Mouse (Mus musculus) forebrain, embryonic 13.5 days (tissue): ENCODE measurements at regions not wholly inside any gene's neighbourhood (a gene's known extent, or its start where the extent isn't known, plus 50 kb on each side); places are given as distances from the start of the nearest gene placed in this dataset.

Source experiments
- ATAC-seq: fragments of 200-750 bp; cut with Nextera tagmentation; 2 replicates; pipeline ENCODE4 v1.8.0; 2017
- H3K27ac ChIP-seq: fragments of 300-500 bp; sonication (generic); 2 replicates; pipeline ENCODE4 v1.5.1; 2015; ENCODE audit warnings: inconsistent platforms, mild to moderate bottlenecking, moderate library complexity
- H3K27me3 ChIP-seq: fragments of 300-500 bp; sonication (generic); 2 replicates; pipeline ENCODE4 v1.6.1; 2015; ENCODE audit warnings: mild to moderate bottlenecking, inconsistent platforms
- H3K36me3 ChIP-seq: fragments of 300-500 bp; sonication (generic); 2 replicates; pipeline ENCODE4 v1.6.1; 2015; ENCODE audit warnings: mild to moderate bottlenecking, inconsistent platforms; ENCODE audit not compliant: poor library complexity, severe bottlenecking
- H3K4me1 ChIP-seq: fragments of 300-500 bp; sonication (generic); 2 replicates; pipeline ENCODE4 v1.6.1; 2015; ENCODE audit warnings: inconsistent platforms
- H3K4me2 ChIP-seq: fragments of 300-500 bp; sonication (generic); 2 replicates; pipeline ENCODE4 v1.6.1; 2015; ENCODE audit warnings: inconsistent platforms, mild to moderate bottlenecking, moderate library complexity
- H3K4me3 ChIP-seq: fragments of 300-500 bp; sonication (generic); 2 replicates; pipeline ENCODE4 v1.5.1; 2015; ENCODE audit warnings: mild to moderate bottlenecking, inconsistent platforms
- H3K9ac ChIP-seq: fragments of 300-500 bp; sonication (generic); 2 replicates; pipeline ENCODE4 v1.6.1; 2015; ENCODE audit warnings: mild to moderate bottlenecking, inconsistent platforms
- H3K9me3 ChIP-seq: fragments of 300-500 bp; sonication (generic); replicated peaks from 2 replicates; pipeline ENCODE4 v1.6.1; 2016; ENCODE audit warnings: inconsistent platforms
- WGBS: fragments of 180-500 bp; shearing (Covaris S2); methylation state at CpG from one replicate; pipeline ENCODE4 v1.1.7; 2015; 5-methylcytosine and 5-hydroxymethylcytosine counted together

GRCm38 (mm10) chr7:83201768-83202493 is 334.8 kb downstream of the Mex3b start:
- Histone ChIP-seq H3K4me1 (peaks cover 51% of the 10 kb centered on the region), H3K27me3 (no peaks in the 10 kb centered on the region), H3K9ac (peak overlapping the region; percentile 59), H3K36me3 (no peaks in the 10 kb centered on the region), H3K27ac (peak overlapping the region; percentile 95), H3K4me3 (peak overlapping the region; percentile 25), H3K4me2 (peak overlapping the region; percentile 58), H3K9me3 (no peaks in the 10 kb centered on the region)
- ATAC-seq = peak; percentile 78
- WGBS = 3% methylated on average over 11 of the region's 11 CpGs

- Histone ChIP-seq H3K4me1 (peaks cover 49% of the 10 kb centered on the region), H3K9ac (no peak overlapping the region), H3K36me3 (no peaks in the 10 kb centered on the region), H3K4me2 (no peak overlapping the region), H3K27ac (peak overlapping the region; percentile 95), H3K9me3 (no peaks in the 10 kb centered on the region), H3K27me3 (no peaks in the 10 kb centered on the region), H3K4me3 (no peak overlapping the region)
- ATAC-seq = peak; percentile 50
- 65% methylated on average over 10 of the region's 10 CpGs for WGBS
Observed at GRCm38 (mm10) chr7:83203311-83204012, 336.3 kb downstream of the Mex3b start.

GRCm38 (mm10) chr7:83204013-83204365 is 336.9 kb downstream of the Mex3b start:
- ATAC-seq = peak; percentile 33; the same call in 1 of the 2 replicates
- H3K36me3 ChIP-seq = no peaks in the 10 kb centered on the region
- peaks cover 49% of the 10 kb centered on the region for H3K4me1 ChIP-seq
- peak overlapping the region; percentile 16; the same call in 1 of the 2 replicates for H3K4me2 ChIP-seq
- no peak overlapping the region for H3K4me3 ChIP-seq
- H3K9ac ChIP-seq = peak overlapping the region; percentile 53
- no peaks in the 10 kb centered on the region for H3K9me3 ChIP-seq
- peak overlapping the region; percentile 95 for H3K27ac ChIP-seq
- H3K27me3 ChIP-seq = no peaks in the 10 kb centered on the region
- 3% methylated on average over 4 of the region's 4 CpGs for WGBS

GRCm38 (mm10) chr7:83204701-83205100 is 337.6 kb downstream of the Mex3b start:
- H3K4me2 ChIP-seq = peak overlapping the region; percentile 16; the same call in 1 of the 2 replicates
- H3K4me1 ChIP-seq = peaks cover 49% of the 10 kb centered on the region
- peak overlapping the region; percentile 53 for H3K9ac ChIP-seq
- H3K36me3 ChIP-seq = no peaks in the 10 kb centered on the region
- H3K4me3 ChIP-seq = no peak overlapping the region
- no peaks in the 10 kb centered on the region for H3K9me3 ChIP-seq
- peak overlapping the region; percentile 95 for H3K27ac ChIP-seq
- no peak for ATAC-seq
- WGBS = 24% methylated on average over 8 of the region's 8 CpGs
- H3K27me3 ChIP-seq = no peaks in the 10 kb centered on the region

GRCm38 (mm10) chr7:83206999-83207398 is 339.9 kb downstream of the Mex3b start:
- H3K27ac ChIP-seq = no peak overlapping the region
- no peaks in the 10 kb centered on the region for H3K27me3 ChIP-seq
- 66% methylated on average over 2 of the region's 2 CpGs for WGBS
- ATAC-seq = no peak
- no peak overlapping the region for H3K4me2 ChIP-seq
- H3K36me3 ChIP-seq = no peaks in the 10 kb centered on the region
- no peaks in the 10 kb centered on the region for H3K9me3 ChIP-seq
- H3K9ac ChIP-seq = no peak overlapping the region
- no peak overlapping the region for H3K4me3 ChIP-seq
- peaks cover 33% of the 10 kb centered on the region for H3K4me1 ChIP-seq

- ATAC-seq = no peak
- Histone ChIP-seq H3K4me3 (no peak overlapping the region), H3K9ac (no peak overlapping the region), H3K4me2 (no peak overlapping the region), H3K27ac (no peak overlapping the region), H3K36me3 (no peaks in the 10 kb centered on the region), H3K9me3 (no peaks in the 10 kb centered on the region), H3K27me3 (no peaks in the 10 kb centered on the region), H3K4me1 (no peaks in the 10 kb centered on the region)
- 90% methylated on average over 6 of the region's 6 CpGs for WGBS
Observed at GRCm38 (mm10) chr7:83211611-83212010, 344.5 kb downstream of the Mex3b start.

GRCm38 (mm10) chr7:83222029-83222722 is 355.0 kb downstream of the Mex3b start:
- no peaks in the 10 kb centered on the region for H3K27me3 ChIP-seq
- 92% methylated on average over 3 of the region's 3 CpGs for WGBS
- H3K9ac ChIP-seq = no peak overlapping the region
- no peaks in the 10 kb centered on the region for H3K36me3 ChIP-seq
- no peak overlapping the region for H3K27ac ChIP-seq
- ATAC-seq = no peak
- no peak overlapping the region for H3K4me3 ChIP-seq
- no peaks in the 10 kb centered on the region for H3K4me1 ChIP-seq
- H3K4me2 ChIP-seq = no peak overlapping the region
- no peaks in the 10 kb centered on the region for H3K9me3 ChIP-seq

GRCm38 (mm10) chr7:83227262-83228108 is 357.2 kb upstream of the Tmc3 start:
- Histone ChIP-seq H3K27ac (no peak overlapping the region), H3K27me3 (no peaks in the 10 kb centered on the region), H3K36me3 (no peaks in the 10 kb centered on the region), H3K4me3 (no peak overlapping the region), H3K9me3 (peaks cover 7% of the 10 kb centered on the region; the same call in 1 of the 2 replicates), H3K4me2 (no peak overlapping the region), H3K4me1 (0 out of 2 replicates have a peak, but pooled peaks cover 2% of the 10 kb centered on the region), H3K9ac (no peak overlapping the region)
- no peak for ATAC-seq
- WGBS = 91% methylated on average over 7 of the region's 7 CpGs

- Histone ChIP-seq H3K36me3 (no peaks in the 10 kb centered on the region), H3K27ac (no peak overlapping the region), H3K4me3 (no peak overlapping the region), H3K9me3 (peaks cover 7% of the 10 kb centered on the region; the same call in 1 of the 2 replicates), H3K9ac (no peak overlapping the region), H3K4me1 (0 out of 2 replicates have a peak, but pooled peaks cover 2% of the 10 kb centered on the region), H3K27me3 (no peaks in the 10 kb centered on the region), H3K4me2 (no peak overlapping the region)
- WGBS = 80% methylated on average over 3 of the region's 3 CpGs
- ATAC-seq = peak; percentile 59; the same call in 1 of the 2 replicates
Observed at GRCm38 (mm10) chr7:83230496-83231325, 354.0 kb upstream of the Tmc3 start.

- WGBS = 57% methylated on average over 3 of the region's 3 CpGs
- H3K27ac ChIP-seq = no peak overlapping the region
- H3K9me3 ChIP-seq = no peaks in the 10 kb centered on the region
- ATAC-seq = peak; percentile 50; the same call in 1 of the 2 replicates
- H3K27me3 ChIP-seq = no peaks in the 10 kb centered on the region
- H3K36me3 ChIP-seq = no peaks in the 10 kb centered on the region
- 0 out of 2 replicates have a peak, but pooled peaks cover 2% of the 10 kb centered on the region for H3K4me1 ChIP-seq
- H3K4me3 ChIP-seq = no peak overlapping the region
- H3K4me2 ChIP-seq = no peak overlapping the region
- H3K9ac ChIP-seq = no peak overlapping the region
Observed at GRCm38 (mm10) chr7:83235659-83236058, 349.1 kb upstream of the Tmc3 start.

- no peaks in the 10 kb centered on the region for H3K36me3 ChIP-seq
- WGBS = 81% methylated on average over 3 of the region's 3 CpGs
- H3K27ac ChIP-seq = no peak overlapping the region
- no peak overlapping the region for H3K4me2 ChIP-seq
- H3K27me3 ChIP-seq = no peaks in the 10 kb centered on the region
- H3K4me3 ChIP-seq = no peak overlapping the region
- no peaks in the 10 kb centered on the region for H3K4me1 ChIP-seq
- no peak overlapping the region for H3K9ac ChIP-seq
- H3K9me3 ChIP-seq = no peaks in the 10 kb centered on the region
- no peak for ATAC-seq
Observed at GRCm38 (mm10) chr7:83237336-83237735, 347.4 kb upstream of the Tmc3 start.
